Comparison of ENCODE assay signal across 16 mouse cellular contexts in the genomic region with DNA sequence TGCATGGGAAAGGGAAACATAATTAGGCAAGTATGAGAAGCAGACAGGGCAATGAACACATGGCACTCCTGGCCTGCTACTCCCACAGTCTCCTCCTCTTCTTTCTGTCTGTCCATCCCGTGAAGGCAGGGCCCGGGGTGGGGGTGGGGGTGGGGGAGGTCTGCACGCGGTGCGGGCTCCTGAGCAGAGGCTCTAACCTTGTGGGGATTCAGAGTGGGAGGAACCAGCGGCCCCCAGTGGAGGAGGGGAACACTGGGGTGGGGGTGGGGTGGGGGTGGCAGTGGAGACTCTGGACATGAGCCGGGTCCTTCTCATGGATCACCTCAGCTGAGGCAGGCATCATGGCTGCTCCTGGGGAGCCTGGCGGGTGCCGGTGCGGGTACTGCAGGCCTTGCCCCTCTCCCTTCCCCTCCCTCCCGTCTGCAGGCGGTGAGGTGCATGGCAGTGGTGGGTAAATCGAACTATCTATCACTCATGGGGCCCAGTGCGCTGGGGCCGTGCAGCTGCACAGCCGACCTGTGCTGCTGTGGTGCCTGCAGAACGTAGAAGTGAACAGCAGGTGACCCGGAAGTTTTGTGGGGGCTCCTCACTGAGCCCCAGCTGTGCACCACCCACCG.
DNase-seq lines count a peak whose midpoint lies in the region; ATAC-seq and TF ChIP-seq lines count a peak whose summit lies in the region.
"Had no signal": no experiment of that assay in that cellular context is flagged by ENCODE, and none has a peak within 500 bp of the region (broad histone marks: within the 10 kb centered on the region; RNA-seq: fewer than 3 reads in every experiment).

No protein-coding gene starts in this region.

- peak; percentile 22; the same call in 1 of the 2 replicates for ATAC-seq in heart, embryonic 12.5 days (ENCODE audit: insufficient number of reproducible peaks, low FRiP score)
- ATAC-seq in hindbrain, postnatal 0 days, result 0 out of 2 replicates have a peak, but pooled peaks have one; percentile 40
- ATAC-seq in midbrain, embryonic 13.5 days, result 0 out of 2 replicates have a peak, but pooled peaks have one; percentile 50
- ATAC-seq in midbrain, embryonic 15.5 days (replicated peaks), result no peak
- ATAC-seq: forebrain, embryonic 15.5 days had no signal

- H3K4me3 ChIP-seq in heart, embryonic 12.5 days, result peak overlapping the region; percentile 6
- H3K4me3 ChIP-seq in hindbrain, postnatal 0 days (ENCODE audit: low read length), result no peak overlapping the region
- no peak overlapping the region for H3K4me3 ChIP-seq in hindbrain, embryonic 10.5 days
- H3K4me3 ChIP-seq in midbrain, embryonic 13.5 days (replicated peaks), result no peak overlapping the region
- no peak overlapping the region for H3K4me3 ChIP-seq in midbrain, embryonic 15.5 days
- H3K4me3 ChIP-seq: forebrain, embryonic 15.5 days; left cerebral cortex, adult 2 months; liver, embryonic 13.5 days; lung, embryonic 15.5 days had no signal

- WGBS in heart, embryonic 12.5 days, result 53% methylated on average over 19 of the region's 19 CpGs
- WGBS in hindbrain, postnatal 0 days, result 73% methylated on average over 19 of the region's 19 CpGs
- WGBS in hindbrain, embryonic 10.5 days, result 54% methylated on average over 19 of the region's 19 CpGs
- 75% methylated on average over 19 of the region's 19 CpGs for WGBS in midbrain, embryonic 13.5 days
- WGBS in midbrain, embryonic 15.5 days, result 57% methylated on average over 19 of the region's 19 CpGs

- H3K9me3 ChIP-seq in heart, embryonic 12.5 days (replicated peaks), result 0 out of 2 replicates have a peak, but pooled peaks cover 3% of the 10 kb centered on the region
- no peaks in the 10 kb centered on the region for H3K9me3 ChIP-seq in hindbrain, postnatal 0 days (ENCODE audit: low read length)
- H3K9me3 ChIP-seq in hindbrain, embryonic 10.5 days, result peaks cover 12% of the 10 kb centered on the region; the same call in 1 of the 2 replicates
- H3K9me3 ChIP-seq in midbrain, embryonic 13.5 days, result no peaks in the 10 kb centered on the region
- no peaks in the 10 kb centered on the region for H3K9me3 ChIP-seq in midbrain, embryonic 15.5 days
- H3K9me3 ChIP-seq: forebrain, embryonic 15.5 days; lung, embryonic 15.5 days had no signal

- no peak for TF ChIP-seq CTCF in hindbrain, postnatal 0 days (IDR thresholded peaks at IDR 0.05; ENCODE audit: low read depth)

- no peaks in the 10 kb centered on the region for H3K36me3 ChIP-seq in heart, embryonic 12.5 days
- no peaks in the 10 kb centered on the region for H3K36me3 ChIP-seq in hindbrain, postnatal 0 days (ENCODE audit: insufficient read depth, low read length)
- no peaks in the 10 kb centered on the region for H3K36me3 ChIP-seq in hindbrain, embryonic 10.5 days
- no peaks in the 10 kb centered on the region for H3K36me3 ChIP-seq in midbrain, embryonic 13.5 days
- no peaks in the 10 kb centered on the region for H3K36me3 ChIP-seq in midbrain, embryonic 15.5 days (replicated peaks)
- H3K36me3 ChIP-seq: forebrain, embryonic 15.5 days; G1E; liver, embryonic 13.5 days; lung, embryonic 15.5 days had no signal

- H3K27ac ChIP-seq in heart, embryonic 12.5 days (ENCODE audit: poor library complexity, severe bottlenecking), result no peak overlapping the region
- no peak overlapping the region for H3K27ac ChIP-seq in hindbrain, postnatal 0 days
- no peak overlapping the region for H3K27ac ChIP-seq in hindbrain, embryonic 10.5 days
- H3K27ac ChIP-seq in midbrain, embryonic 13.5 days, result no peak overlapping the region
- no peak overlapping the region for H3K27ac ChIP-seq in midbrain, embryonic 15.5 days
- H3K27ac ChIP-seq: forebrain, embryonic 15.5 days; left cerebral cortex, adult 2 months; liver, embryonic 13.5 days; lung, embryonic 15.5 days had no signal

- no peak overlapping the region for H3K9ac ChIP-seq in heart, embryonic 12.5 days
- H3K9ac ChIP-seq in hindbrain, postnatal 0 days (replicated peaks; ENCODE audit: low read length), result no peak overlapping the region
- no peak overlapping the region for H3K9ac ChIP-seq in midbrain, embryonic 13.5 days (replicated peaks)
- no peak overlapping the region for H3K9ac ChIP-seq in midbrain, embryonic 15.5 days
- H3K9ac ChIP-seq: forebrain, embryonic 15.5 days; liver, embryonic 13.5 days; lung, embryonic 15.5 days had no signal

- no peak for DNase-seq in heart, postnatal 10 days
- no peak for DNase-seq in hindbrain, postnatal 0 days (ENCODE audit: low spot score)
- DNase-seq in hindbrain, embryonic 10.5 days (ENCODE audit: low spot score), result no peak
- DNase-seq in ZHBTc4 (ENCODE audit: low read depth, low spot score), result peak; percentile 48
- no peak for DNase-seq in lung, postnatal 36 days
- DNase-seq: cerebellum, postnatal 10 days; liver, embryonic 13.5 days; right cerebral cortex, adult 18-20 months; thymus, adult 18-20 months had no signal

- H3K4me1 ChIP-seq in heart, embryonic 12.5 days (replicated peaks), result no peaks in the 10 kb centered on the region
- no peaks in the 10 kb centered on the region for H3K4me1 ChIP-seq in hindbrain, postnatal 0 days (ENCODE audit: insufficient read depth, low read length)
- H3K4me1 ChIP-seq in hindbrain, embryonic 10.5 days (replicated peaks), result 0 out of 2 replicates have a peak, but pooled peaks cover 2% of the 10 kb centered on the region
- no peaks in the 10 kb centered on the region for H3K4me1 ChIP-seq in midbrain, embryonic 13.5 days (replicated peaks)
- no peaks in the 10 kb centered on the region for H3K4me1 ChIP-seq in midbrain, embryonic 15.5 days
- H3K4me1 ChIP-seq: forebrain, embryonic 15.5 days; liver, embryonic 13.5 days; lung, embryonic 15.5 days had no signal

- peak overlapping the region; percentile 45 for H3K4me2 ChIP-seq in heart, embryonic 12.5 days
- H3K4me2 ChIP-seq in hindbrain, postnatal 0 days (ENCODE audit: low read depth, low read length), result no peak overlapping the region
- H3K4me2 ChIP-seq in midbrain, embryonic 13.5 days (replicated peaks), result no peak overlapping the region
- H3K4me2 ChIP-seq in midbrain, embryonic 15.5 days, result no peak overlapping the region
- H3K4me2 ChIP-seq: forebrain, embryonic 15.5 days; liver, embryonic 13.5 days; lung, embryonic 15.5 days had no signal

- no peaks in the 10 kb centered on the region for H3K27me3 ChIP-seq in heart, embryonic 12.5 days (replicated peaks)
- no peaks in the 10 kb centered on the region for H3K27me3 ChIP-seq in hindbrain, postnatal 0 days (ENCODE audit: insufficient read depth, low read length)
- no peaks in the 10 kb centered on the region for H3K27me3 ChIP-seq in hindbrain, embryonic 10.5 days (ENCODE audit: insufficient read depth, poor library complexity, severe bottlenecking)
- no peaks in the 10 kb centered on the region for H3K27me3 ChIP-seq in midbrain, embryonic 13.5 days
- no peaks in the 10 kb centered on the region for H3K27me3 ChIP-seq in midbrain, embryonic 15.5 days (replicated peaks)
- H3K27me3 ChIP-seq: forebrain, embryonic 15.5 days; liver, embryonic 13.5 days; lung, embryonic 15.5 days had no signal

- intact Hi-C loops in heart, postnatal 10 days (cut with DNase I), result no loop called here
